Mouse (Mus musculus) heart, adult 11 months (tissue): ENCODE data around the gene E2f3.

Experiments
- DNase-seq: peaks from one replicate; pipeline ENCODE4 v3.0.0; 2022

The E2f3 gene

DNA sequence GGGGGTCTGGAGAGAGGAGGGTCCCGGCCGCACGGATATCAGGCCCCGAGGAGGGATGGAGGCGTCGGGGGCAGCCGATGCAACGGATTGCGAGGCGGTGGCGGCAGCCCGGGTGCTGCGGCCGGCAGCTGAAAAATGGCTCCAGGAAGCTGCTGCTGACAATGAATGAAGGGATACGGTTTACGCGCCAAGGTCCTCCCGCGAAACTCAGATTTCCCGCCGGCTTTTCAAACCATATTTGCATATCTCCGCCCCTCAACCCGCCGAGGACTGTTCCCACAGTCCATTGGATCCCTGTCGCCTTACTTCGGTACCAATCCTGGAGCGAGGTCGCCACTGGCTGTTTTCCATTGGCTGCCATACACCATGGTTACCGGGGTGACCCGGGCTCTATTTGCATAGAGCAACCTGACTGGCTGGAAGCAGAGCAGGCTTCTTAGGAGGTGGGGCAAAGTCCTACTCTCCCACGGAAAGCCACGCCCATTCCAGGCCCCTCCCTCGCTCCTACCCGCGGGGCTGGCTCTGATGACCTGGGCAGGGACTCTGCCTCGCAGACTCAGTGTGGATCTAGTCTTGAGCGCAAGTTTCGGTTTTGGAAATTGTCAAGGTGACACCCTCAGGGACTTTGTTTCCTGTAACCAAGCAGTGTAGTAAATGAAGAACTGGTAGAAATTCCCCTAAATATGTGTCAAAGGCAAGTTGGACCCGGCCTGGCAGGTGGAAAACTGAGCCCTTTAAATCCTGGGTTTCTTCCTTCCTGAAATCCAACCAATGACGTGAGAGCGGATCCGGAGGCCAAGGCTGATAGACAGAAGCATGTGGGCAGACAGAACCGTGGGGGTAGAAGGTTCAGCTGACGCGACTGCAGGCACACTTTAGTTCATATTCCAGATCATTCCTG, at the start of gene E2f3:
E2f3 (minus strand) TSS at position 209 of the 901 bp plus-strand sequence.
- peak; percentile 100 for DNase-seq

DNA sequence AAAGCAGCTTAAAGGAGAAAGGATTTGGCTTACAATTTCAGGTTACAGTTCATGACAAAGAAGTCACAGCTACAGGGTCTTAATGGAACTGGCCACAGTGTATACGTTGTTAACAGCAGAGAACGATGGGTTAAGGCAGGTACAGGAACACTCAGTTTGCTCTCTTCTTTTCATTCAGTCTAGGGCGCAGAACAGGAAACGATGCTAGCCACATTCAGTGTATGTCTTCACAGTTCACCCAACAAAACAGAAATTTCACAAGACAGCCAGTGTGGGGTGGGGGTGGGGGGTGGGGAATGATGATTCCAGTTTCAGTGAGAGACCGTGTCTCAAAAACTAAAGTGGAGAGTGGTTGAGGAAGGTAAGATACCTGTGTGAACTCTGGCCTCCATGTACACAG, 48.7 kb upstream of the E2f3 start:
- DNase-seq: peak; percentile 33

DNA sequence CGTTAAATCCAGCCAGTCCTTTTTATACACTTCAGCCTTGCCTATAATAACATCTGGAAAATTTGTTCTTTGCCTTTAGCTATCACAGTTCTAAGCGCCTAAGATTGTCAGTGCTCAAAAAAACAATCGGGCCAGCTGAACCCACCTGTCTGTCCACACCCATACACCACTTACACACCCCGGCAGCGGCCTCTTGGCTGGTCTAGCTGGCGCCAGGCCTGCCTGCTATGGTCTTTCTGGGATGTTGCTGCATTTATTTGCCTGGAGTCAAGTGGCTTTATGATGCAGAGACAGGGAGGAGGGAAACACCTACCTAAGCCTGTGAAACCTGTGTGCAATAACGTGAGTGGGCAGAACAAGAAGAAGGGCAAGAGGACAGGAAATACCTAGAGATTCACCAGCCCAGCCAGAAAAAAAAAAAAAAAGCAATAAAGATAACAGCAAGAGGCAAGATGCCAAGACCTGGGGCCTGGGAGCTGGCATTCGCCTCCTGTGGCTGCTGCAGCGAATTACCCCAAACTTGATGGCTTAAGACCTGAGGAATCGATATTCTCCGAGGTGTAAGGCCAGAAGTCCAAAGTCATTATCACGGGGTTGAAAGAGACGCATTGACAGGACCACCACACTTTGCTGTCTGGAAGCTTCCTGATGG, 45.9 kb upstream of the E2f3 start:
- DNase-seq: peak; percentile 84

DNA sequence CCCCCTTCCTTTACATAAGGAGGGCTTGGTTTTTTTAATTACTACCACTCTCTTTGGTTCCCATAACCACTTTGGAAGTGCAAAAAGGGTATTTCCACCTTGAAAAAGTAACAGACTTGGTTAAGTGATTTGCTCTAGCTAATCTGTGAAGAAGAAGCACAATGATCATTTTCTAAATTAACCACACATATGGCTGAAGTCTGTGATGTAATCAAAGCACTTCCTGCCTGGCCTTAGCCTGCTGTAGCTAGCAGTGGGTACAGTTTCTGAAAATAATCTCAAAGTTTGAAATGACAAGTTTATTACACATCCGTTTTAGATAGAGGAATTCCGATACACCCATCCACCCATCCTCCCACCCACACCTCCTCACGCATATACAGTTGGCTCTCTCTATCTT, 42.0 kb upstream of the E2f3 start:
- DNase-seq: peak; percentile 37

DNA sequence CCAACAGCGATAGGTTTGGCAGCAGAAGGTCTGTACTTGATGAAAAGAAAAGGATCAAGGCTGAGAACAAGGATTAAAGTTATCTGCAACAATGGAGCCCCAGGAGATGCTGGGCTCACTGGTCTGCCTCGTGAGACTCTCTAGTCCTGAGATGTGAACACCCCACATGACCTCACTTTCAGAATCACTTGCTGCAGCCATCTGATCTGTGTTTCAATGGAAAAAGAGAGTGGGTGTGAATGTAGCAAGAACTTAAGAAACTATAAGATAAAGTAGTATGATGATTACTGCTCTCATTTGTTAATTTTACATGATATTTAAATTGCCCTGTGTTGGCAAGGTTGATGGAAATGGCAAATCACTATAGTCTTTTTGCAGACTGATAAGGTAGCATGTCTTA, 36.6 kb upstream of the E2f3 start:
- DNase-seq: no peak

DNA sequence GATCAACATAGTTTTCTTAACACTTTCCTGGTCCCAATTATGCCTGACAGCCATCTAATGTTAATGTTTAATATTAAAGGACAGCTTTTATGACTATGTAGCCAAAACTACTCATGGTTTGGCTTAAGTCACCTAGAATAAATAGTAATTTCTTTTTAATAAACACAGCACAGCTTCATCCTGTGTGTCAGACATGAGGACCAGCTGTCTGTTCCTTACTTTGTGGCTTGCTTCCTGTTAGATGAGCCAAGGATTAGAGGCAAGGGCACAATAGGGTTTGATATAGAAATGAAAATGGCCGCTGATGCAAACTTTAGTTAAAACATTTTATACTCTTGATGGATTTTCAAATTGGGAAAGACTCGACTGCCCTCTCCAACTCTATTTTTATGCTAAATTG, 32.7 kb upstream of the E2f3 start:
- DNase-seq: no peak

DNA sequence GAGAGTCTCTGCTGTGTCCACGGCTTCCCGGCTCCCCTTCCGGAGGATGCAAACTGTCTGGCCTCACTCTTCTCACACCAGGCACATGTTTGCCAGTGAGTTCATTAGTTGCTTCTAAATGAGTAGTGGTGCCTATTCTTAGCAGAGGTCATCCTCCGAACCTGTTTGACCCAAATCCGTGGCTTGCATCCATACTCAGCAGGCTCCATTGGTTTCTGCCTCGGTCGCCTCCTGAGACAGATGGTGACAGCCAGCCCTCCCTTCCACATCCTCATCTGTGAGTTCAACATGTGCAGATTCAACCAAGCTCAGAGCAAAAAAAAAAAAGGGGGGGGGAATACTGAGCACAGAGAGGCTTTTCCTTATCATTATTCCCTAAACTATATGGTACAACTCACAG, 31.7 kb upstream of the E2f3 start:
- peak; percentile 34 for DNase-seq

DNA sequence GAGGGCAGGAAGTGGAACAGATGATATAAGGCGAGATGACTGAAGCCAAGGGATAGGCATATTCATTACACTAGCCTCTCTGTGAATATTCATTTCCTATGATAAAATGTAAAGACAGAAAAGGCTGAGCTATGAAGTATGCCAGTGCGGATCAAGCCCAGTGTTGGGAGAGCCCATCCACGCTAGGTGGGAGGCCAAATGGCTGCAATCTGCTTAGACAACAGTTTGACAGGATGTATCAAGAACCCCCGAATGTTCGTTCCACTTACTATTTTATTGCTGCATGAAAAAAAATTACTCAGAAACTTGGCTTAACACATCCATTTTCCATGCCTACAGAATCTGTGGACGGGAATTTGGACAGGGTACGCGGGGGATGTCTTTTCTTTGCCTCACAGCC, 28.7 kb upstream of the E2f3 start:
- no peak for DNase-seq

DNA sequence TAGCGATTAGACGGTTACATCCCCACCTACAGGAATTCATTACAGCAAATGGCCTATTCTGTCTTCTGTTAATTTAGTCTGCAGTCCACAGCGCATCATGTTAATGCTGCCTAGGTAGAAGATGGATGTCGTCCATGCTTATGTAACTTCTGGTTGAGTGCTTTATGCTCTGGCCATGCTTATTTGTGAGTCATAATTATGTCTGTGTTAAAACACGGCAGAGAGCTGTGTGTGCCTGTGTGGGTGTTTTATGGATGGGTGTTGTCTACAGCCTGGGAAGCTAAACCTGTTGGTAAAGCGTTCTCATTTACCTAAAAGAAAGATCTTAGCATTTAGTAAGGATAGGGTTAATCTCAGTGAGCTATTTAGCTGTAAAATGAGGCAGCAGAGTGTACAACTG, 26.4 kb upstream of the E2f3 start:
- no peak for DNase-seq

DNA sequence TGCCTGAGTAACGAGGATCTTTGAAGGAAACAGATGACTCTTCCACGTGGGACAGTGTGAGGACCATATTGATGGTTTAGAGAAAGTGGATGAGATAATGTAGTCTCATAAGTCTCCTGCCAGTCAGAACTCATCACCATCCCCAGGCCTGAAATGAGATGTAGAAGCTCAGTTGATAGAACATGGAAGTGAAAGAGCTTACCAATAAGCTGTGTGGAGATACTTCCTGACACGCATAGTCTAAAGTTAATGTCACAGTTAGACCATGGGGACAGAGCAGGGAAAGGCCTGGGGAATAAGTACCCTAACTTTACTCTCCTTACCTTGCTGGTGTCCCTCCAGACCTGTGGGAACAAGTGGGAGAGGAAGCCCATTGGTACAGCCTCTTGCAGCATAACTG, 22.9 kb upstream of the E2f3 start:
- no peak for DNase-seq

DNA sequence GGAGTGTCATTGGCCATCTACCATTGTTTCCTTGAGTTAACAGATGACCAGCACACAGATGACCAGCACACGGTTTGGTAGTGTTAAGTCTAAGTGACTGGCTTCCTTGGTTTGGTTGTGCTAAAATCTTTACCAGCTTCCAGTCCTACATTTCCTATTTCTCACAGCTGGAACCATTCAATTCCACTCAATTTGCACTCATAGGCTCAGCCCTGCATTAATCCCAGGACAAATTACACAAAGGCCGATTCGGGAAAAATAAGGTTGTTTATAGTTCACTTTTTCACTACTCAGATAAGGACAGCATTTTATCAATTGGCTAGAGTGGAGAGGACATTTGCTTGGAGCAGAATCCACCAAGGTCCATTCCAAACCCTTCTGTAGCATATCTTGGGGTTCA, 19.6 kb upstream of the E2f3 start:
- peak; percentile 29 for DNase-seq

DNA sequence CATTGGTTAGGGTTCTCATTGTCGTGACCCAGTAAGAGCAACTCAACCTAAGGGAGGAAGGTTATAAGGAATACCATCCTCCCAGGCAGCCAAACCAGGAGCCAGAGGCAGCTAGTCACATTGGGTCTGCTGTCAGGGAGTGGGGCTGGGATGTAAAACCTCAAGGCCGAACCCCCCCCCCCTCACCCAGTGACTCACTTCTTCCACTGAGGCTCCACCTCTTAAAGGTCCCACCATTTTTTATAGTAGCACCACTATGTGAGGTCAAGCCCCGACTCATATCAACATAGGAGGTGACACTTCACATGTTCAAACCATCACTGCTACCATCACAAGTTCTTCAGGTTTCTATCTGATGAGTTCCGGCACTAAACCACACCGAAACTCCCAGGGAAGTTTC, 19.0 kb upstream of the E2f3 start:
- DNase-seq: peak; percentile 8

DNA sequence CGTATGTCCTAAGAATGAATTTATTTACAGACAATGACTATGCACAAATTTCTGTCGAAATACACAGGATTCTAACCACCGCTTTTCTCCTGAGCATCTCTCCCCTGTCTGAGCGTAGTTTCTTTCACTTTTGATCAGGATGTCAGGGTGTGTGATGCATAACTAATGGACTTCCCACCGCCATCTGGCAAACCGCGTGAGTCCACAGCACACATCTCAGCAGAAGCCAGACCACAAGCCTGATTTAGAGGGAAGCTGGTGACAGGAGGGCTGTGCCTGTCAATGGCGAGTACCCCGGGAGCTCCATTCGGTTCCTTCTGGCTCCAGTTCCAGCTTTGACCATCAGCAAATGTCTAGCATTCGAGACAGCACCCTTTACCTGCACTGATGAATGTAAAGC, 17.3 kb upstream of the E2f3 start:
- DNase-seq: peak; percentile 81

DNA sequence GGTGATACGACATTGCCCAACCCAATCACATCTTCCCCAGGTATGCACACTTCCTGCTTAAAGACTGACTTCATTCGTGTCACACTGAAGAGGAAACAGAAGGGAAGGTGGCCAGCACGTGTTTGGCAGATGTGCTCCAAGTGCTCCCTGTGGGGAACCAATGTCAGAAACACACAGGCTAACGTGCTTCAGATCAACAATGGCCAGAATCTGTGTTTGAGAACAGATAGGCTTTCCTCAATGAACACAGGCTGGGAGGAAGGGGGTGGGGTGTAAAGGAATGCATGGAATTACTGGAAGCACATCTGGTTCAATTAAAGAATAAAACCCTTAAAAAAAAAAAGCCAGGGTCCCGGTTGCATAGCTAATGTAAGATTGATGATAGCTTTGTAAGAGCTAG, 15.2 kb upstream of the E2f3 start:
- DNase-seq: peak; percentile 30

DNA sequence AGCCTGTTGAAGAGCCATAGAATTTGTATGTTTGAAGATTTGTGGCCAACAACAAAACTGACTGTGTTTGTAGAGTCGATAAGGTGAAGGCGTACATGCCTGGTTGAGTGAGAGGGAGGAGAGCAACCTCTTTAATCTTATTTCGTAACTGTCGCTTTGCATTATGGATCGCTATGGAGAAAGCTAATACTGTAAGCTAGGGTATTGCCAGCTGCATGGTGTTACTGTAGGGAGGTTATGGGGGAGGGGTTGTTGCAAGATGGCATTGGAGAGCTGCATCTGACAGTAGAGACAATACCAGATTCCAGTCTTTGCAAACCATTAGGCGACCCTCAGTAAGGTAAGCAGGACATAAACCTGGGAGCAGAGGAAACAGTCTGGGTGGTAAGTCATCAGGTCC, 2.1 kb upstream of the E2f3 start:
- peak; percentile 41 for DNase-seq

DNA sequence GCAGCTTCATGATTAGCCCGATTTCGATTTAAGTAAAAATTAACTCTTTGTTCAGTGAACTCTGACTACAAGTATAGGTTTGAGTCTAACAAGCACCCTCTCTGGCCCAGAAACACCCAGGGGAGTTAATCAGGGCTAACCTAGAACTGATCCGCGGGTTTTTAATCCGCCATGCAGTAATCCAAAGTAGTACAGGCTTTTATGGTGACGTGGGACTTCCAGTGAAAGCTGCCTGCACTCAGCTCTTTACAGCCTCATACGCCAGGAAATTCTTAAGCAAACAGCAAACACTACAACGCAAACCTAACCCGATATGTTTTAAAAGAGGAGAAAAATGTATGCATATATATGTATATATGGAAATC, 875 bp upstream of the E2f3 start:
- DNase-seq: no peak

DNA sequence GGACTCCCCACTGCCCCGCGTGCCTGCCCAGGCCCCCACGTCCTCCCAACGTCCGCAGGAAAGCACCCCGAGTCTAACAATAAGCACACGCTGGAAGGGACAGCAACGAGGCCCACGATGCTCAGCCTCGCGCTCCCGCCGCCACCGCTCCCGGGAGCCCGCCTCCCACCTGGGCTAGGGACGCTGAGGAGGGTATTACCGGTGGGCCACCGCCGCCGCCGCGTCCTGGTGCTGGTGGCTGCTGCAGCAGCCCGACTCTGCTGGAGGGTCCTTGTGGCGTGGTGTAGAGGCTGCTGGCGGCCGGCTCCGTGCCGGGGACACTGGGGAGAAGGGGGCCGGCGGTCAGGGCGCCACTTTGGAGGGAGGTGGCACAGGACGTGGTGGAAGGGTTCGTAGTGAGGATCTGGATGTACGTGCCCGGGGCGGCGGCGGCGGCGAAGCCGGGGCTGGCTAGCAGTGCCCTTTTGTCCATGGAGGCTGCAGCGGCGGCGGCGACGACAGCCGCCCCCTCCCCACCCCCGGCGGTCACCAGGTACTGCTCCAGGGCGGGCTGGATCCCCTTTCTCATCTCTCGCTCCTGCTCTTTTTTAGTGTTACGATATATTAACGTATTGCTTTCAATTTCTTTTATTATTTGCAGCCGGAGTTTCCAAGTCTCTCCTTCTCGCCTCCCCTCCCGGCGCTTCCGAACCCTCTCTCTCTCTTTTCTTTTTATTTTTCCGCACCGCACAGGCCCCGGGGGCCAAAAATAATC, 585 bp downstream of the E2f3 start:
- DNase-seq: peak; percentile 93

DNA sequence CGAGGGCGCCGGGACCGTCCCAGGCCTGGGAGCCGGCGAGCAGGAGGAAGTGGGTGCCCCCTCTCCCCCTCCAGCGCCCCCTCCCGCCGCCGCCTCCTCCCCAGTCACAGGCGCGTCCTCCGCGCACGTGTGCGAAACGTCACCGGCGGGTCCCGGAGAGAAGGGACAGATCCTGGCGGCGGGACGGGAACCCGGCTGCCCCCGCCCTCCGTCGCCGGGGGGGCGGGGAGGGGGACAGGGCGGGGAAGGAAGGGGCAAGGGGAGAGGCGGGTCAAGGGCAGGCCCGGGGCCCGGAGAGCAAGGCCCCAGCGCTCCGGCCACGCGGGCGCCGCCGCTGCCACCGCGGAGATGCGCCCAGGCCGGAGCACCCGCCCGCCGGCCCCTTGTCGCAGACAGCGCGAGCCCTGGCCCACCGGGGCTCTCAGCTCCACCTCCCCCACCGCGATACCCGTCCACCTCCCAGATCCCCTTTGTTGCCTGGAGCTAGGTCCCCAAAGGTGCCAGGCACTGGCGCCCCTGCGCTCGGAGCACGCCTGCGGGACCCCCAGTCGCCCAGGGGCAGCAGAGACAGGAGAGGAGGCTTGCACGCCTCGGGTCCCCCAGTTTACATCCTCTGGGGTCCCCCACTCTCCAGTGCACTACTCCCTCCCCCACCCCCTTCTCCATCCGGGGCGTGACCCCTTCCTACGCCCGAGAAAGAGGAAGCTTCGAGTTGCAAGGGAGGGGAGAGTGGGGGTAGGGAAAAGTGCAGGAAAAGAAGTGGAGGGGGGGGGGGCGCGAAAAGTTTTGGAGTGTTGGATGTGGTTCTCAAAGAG, 1.4 kb downstream of the E2f3 start:
- DNase-seq: peak; percentile 99

DNA sequence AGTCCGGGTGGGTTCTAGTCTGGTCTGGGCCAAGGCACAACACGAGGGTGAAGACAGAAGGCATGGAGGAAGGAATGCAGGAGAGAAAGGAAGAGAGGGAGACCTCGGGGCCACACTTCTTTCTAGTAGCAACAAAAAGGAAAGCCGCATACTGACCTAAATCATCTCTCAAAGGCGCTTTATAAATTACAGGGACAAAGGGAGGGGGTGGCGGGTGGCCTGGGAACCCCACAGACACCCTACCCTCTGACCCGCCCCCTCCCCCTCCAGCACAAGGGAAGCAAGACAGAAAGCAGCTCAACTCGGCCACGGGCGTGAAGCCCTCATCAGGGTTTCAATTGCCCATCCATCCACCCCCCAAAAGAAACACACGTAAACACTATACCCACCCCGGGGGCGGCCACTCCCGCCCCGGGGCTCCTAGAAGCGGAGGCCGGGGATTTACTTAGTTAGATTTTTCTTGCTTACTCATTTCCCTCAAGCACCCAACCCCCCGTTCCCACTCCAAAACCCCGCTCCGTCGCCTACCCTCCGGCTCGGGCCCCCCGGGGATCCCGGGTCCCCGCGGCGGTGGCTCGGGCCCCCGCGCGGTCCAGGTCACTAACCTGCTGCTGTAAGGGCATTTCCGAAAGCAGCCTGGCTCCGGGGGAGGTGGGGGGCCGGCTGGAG, 2.2 kb downstream of the E2f3 start:
- no peak for DNase-seq

DNA sequence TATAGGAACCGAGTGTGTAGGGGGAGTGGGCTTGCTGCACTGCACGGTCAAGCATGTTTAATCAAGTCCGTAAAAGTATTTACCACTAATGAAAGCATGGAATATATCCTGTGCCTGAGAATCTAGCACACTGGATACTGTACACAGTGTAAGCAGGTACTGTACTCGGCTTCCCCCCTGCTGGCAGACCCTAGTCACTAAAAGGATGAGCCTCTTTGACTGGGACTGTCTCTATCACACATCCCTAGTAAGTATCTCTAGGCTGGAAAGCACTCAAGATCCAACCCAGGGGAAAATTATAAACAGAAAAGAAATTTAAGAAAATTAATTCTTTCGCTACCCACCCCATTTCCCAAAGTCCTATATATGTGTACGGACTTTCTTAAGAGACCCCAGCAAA, 2.8 kb downstream of the E2f3 start:
- peak; percentile 57 for DNase-seq

DNA sequence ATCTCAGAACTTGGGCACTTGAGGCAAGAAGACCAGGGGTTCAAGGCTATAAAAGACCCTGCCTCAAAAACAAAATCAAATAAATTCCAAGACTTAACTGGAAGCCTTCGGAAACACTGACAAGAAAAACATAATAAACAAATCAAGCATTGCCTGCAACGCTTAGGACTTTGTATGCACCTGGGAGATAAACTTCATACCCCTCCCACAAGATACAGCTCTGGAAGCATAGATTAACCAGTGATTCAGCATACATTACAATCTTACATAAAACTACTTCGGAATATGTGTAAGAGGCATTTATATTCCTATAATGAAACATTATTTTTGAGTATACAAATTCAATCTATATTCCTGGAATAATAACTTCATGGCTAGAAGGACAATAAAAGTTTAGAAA, 3.5 kb downstream of the E2f3 start:
- DNase-seq: no peak

DNA sequence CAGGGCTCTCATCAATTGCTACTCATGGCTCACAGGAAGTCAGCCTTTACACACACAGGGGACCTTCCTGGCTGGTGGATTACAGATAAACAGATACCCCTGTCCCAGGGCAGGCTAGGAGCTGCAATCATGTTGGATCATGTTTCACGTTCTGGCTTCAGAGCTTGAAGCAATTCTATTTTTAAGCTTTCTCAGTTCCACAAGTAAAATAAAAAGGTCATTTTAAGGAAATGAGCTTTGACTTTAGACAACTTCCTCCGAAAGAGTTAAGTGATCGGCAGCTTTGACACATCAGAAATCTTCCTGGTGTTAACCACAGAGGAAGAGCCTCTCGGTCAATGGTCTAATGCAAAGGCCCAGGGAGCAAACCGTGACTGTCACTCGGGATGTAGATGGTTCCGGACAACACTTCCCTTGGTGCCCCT, 6.7 kb downstream of the E2f3 start:
- DNase-seq: peak; percentile 41
